Mouse (Mus musculus) layer of hippocampus, postnatal 25 days (tissue): ENCODE data around the gene Aanat. TPM values are rescaled to one million over a fixed set of nuclear protein-coding genes. Genes with fewer than 3 reads are reported as not detected.
"Not testable (repeated sequence)": the region's sequence is repeated elsewhere in the genome, so short reads cannot be mapped to it uniquely, and the experiment has no call there.

Experiments used
- DNase-seq, 2 experiments: peaks; one replicate each; pipeline ENCODE4 v3.0.0; 2022; ENCODE audit warnings: mixed read lengths in 2 of 2, low spot score in 1 of 2; ENCODE audit errors: extremely low spot score in 1 of 2
- total RNA-seq, 2 experiments: library from RNA; stranded (reverse); gene quantifications; 2 replicates each; pipeline ENCODE4 v1.2.3; 2021

Aanat gene
- total RNA-seq, 2 experiments from 2014 or later, result 0.32 to 0.68 TPM

GRCm38 (mm10) chr11:116603339-116603738, 17.1 kb downstream of the Aanat start:
- no peak for DNase-seq

DNA sequence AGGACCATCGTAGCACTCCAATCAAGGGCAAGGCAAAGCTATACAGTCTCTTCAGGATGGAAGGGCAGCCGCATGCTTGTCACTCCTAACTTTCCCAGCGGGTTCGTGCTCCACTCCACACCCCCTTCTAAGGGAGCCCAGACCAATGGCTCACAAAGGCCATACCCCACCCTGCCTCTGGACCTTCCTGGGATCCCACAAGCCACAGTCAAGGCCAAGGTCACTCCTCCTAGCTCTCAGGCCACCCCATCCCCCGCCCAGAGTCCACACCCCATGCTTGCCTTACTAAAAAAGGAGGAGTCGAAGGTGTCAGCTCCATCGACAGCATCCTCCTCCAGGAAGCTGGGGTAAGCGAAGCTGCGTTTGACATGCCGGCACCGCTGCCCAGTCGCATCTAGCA, 17.9 kb downstream of the Aanat start:
- DNase-seq, result no peak

GRCm38 (mm10) chr11:116607717-116608116, 21.5 kb downstream of the Aanat start:
- no peak for DNase-seq

- no peak for DNase-seq
Measured at GRCm38 (mm10) chr11:116609965-116610630, 23.9 kb downstream of the Aanat start.

- not testable (repeated sequence) for DNase-seq
Measured at GRCm38 (mm10) chr11:116611168-116611567, 24.9 kb downstream of the Aanat start.

DNA sequence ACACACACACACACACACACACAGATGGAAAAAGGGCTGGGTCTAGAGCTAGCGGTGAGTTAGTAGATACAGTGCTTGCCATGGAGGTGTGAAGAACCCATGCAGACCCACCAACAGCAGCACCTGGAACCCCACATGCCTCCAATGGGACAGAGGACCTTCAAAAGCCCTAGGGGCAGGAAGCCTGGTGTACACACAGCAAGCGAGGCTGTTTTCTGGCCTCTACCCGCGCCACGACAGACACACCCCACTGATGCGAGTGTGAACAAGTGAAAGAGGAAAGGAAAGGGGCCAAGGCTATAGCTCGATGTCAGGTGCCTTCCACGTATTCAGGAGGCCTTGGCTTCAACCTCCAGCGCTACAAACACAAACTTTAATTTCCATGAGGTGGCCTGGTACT, 25.7 kb downstream of the Aanat start:
- DNase-seq, result no peak

- no peak for DNase-seq
Measured at GRCm38 (mm10) chr11:116612554-116612953, 26.3 kb downstream of the Aanat start.

- no peak for DNase-seq
Measured at GRCm38 (mm10) chr11:116613234-116613633, 27.0 kb downstream of the Aanat start.

DNA sequence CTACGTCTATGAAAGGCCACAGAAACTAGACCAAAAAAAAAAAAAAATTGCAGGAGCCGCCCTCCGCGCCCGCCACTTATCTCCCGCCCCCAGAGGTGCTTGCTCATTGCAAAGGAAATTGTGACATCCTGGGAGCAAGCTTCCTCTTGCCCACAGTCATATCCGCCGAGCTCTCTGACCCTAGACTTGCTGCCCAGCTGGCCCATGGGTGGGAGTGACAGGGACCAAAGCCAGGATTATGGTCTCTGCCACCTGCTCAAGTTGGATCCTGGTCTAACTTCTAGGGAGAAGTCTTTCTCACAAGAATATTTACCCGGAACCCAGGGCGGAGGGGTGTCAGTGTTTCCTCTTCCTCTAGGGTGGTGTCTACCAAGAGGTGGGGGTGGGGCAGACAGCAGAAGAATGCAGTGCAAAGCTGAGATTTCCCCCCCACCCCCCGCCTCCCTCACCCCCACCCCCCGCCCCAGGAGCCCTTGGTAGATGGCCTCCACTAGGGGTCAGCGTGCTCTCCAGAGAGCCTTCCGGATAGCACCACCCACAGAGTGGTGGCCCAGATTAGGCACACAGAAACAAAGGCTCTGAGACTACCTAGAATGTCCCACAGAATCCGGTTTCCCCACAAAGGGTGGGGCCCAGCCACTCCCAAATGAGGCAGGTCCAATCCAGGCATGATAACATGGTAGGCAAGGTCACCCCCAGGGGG, 29.7 kb downstream of the Aanat start:
- no peak for DNase-seq

- DNase-seq, result no peak
Measured at GRCm38 (mm10) chr11:116616438-116617118, 30.3 kb downstream of the Aanat start.

GRCm38 (mm10) chr11:116617641-116618040, 31.4 kb downstream of the Aanat start:
- DNase-seq, result no peak

GRCm38 (mm10) chr11:116618666-116619065, 32.4 kb downstream of the Aanat start:
- no peak for DNase-seq

GRCm38 (mm10) chr11:116619156-116619555, 32.9 kb downstream of the Aanat start:
- no peak for DNase-seq

DNA sequence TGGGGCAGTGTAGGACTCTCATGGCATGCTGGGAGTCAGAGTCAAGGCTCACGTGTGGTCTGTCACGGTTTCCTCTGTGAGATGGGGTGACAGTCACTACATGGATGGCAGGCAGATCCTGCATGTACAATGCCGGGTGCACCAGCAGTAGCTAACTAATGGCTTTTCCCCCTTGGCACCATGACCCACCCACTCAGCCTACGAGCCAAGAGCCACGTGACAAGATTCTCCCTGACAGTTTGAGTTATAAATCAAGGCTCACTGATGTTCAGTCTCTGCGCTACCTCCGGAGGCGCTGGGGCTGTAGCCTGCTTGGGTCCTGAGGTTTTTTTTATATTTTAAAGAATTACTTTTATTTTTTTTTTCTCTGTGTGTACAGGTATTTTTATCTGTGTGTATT, 33.3 kb downstream of the Aanat start:
- no peak for DNase-seq

- no peak for DNase-seq
Measured at GRCm38 (mm10) chr11:116620073-116620472, 33.8 kb downstream of the Aanat start.

GRCm38 (mm10) chr11:116620559-116621253, 34.5 kb downstream of the Aanat start:
- DNase-seq, result no peak

GRCm38 (mm10) chr11:116621258-116621704, 35.0 kb downstream of the Aanat start:
- no peak for DNase-seq

DNA sequence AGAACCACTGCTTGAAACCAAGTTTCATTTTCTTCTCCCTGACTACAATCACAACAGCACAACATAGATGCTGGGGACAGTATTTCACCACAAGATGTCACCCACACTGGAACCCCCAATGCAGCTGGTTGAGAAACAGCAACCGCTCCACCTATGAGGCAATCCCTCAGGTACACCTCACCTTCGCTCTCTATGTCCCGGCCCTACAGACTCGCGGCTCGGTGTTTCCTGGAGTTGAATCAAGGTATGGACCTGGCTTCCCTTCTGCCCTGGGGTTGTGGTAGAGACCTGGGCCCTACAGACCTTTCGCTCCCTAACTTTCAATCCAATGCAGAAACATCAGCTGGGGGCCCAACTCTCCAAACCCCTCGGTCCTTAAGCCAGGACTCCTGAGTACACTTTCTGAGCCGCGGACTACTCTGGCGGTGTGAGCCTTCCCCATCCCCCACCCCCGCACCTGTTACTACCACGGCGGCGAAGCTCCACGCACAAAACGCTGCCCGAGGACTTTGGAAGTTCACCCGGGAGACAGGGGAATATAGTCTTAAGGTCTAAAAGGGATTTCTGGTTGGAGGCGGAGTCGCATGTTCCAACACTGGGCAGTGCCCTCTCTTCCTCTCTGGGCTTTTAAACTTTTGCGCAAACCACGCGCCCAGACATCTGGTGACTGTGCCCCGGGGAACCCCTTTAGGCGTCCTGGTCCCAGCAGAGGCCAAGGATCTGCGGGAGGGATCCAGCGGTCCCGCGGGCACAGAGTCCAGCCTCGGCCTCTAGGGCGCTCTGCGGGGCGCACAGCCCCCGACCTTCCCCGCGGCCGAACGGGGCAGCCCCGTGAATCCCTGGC, 37.3 kb downstream of the Aanat start:
- no peak for DNase-seq

DNA sequence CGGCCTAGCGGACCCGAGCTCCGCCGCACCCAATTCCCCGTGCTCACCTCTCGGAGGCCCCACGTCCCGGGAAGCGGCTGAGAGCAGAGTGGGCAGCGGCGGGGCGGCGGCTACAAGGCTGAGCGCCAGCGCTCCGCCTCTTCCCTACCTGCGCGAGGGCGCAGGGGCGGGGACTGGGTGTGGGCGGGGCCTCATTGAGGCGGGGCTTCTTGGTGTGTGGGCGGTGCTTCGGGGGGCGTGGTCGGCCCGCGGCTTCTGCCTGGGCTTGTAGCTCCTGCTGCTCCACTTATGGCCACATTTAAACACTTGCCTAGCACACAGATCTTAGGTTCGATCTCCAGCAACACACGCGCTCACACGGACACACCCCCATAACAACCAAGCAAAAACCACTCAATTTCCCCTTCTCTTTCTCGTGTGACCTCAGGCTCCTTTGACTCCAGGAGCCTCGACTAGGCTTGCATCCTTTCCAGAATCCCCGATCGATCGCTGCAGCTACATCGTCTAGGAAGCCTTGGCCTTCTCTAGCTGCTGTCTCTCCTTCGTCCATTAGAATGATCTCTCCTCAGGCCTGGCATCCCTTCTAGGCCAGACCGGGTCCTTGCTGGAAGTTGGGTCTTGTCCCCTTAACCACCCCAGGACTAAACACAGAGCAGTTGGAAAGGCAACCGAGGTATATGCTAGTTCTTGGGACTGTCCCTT, 38.0 kb downstream of the Aanat start:
- DNase-seq, result no peak
